Mouse (Mus musculus): ENCODE results near the gene Col4a1. TPM values are rescaled to one million over a fixed set of nuclear protein-coding genes. Genes with fewer than 3 reads are reported as not detected.

The Col4a1 gene
- polyA plus RNA-seq, 1 experiment from 2014 or later = 93.3 TPM

DNA sequence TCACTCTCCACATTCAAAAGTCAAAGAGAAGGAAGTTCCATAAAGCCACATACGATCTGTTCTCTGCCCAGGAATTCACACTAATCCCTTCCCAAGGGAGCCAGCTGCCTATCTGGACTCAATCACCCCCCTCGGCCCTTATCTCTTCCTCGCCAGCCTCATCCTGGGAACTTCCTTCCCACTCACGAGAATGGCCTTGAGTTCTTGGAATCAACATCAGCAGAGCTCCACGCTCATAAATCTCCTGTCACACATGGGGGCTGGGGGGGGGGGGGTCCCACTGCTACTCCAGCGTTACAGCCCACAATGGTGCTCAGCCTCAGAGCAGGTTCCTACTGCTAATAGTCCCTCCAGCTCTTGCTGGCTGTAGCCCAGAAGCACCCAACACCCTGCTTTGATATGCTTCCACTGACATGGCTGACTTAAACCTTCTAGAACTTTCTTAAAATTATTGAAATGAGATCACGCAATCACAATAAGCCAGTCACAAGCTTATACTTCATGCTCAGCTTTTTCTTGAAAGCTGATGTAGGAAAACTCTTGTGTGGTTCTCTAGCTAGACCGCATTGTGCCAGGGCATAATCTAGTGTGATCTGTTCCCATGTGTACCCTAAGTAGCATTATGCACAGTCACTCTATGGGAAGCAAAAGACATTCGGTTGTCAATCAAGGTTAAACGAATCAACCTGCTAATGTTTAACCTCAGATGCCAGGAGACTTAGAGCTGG lies 78.3 kb downstream of the Col4a1 start:
- no peaks in the 10 kb centered on the region for H3K27me3 ChIP-seq
- 49% methylated on average over 10 of the region's 10 CpGs for WGBS
- no peaks in the 10 kb centered on the region for H3K9me3 ChIP-seq
- H3K4me3 ChIP-seq = no peak overlapping the region
- 0 out of 2 replicates have a peak, but pooled peaks cover 2% of the 10 kb centered on the region for H3K4me1 ChIP-seq (replicated peaks)
- no peaks in the 10 kb centered on the region for H3K36me3 ChIP-seq
- no peak overlapping the region for H3K9ac ChIP-seq
- H3K27ac ChIP-seq = no peak overlapping the region
- no peak for ATAC-seq (ENCODE audit: low FRiP score)
- H3K4me2 ChIP-seq = no peak overlapping the region

DNA sequence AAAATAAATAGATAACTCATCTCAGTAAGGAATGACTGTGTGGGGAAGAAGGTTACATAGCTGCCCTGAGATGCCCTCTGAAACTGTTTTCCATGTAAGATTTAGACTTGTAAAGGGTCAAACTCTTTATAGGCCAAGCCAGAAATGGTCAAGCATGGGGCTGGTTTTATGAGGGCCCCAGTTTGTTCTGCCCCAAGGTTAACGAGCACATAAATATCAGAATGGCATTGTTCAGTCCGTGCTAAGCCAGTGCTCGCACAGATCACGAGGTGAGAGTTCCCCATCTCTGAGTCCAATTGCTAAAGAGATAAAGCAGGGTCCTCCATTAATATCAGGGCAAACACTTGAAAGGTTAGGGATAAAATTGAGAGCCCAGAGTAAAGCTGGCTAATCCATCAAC lies 79.6 kb downstream of the Col4a1 start:
- Histone ChIP-seq H3K27ac (no peak overlapping the region), H3K36me3 (no peaks in the 10 kb centered on the region), H3K4me2 (no peak overlapping the region), H3K27me3 (no peaks in the 10 kb centered on the region), H3K9me3 (no peaks in the 10 kb centered on the region), H3K9ac (no peak overlapping the region), H3K4me1 (replicated peaks) (0 out of 2 replicates have a peak, but pooled peaks cover 2% of the 10 kb centered on the region), H3K4me3 (no peak overlapping the region)
- no peak for ATAC-seq (ENCODE audit: low FRiP score)
- 69% methylated on average over 4 of the region's 4 CpGs for WGBS

DNA sequence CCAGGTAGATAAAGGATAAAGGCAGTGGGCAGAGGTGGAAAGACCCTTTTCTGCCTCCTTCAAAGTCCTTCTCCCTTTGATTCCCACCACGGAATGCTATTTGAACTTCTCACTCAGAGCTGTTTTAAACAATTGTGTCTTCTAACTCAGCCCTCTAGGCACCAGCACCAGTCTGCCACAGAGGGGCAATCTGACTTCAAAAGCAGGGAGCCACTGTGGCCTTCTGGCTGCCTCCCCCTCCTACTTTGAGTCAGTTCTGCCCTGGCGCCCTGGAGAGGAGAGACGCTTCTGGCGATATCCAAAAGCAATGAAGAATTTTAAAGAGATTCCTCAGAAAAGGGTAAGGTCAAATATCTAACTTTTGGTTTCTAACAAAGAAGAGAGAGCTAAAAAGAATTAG lies 82.3 kb downstream of the Col4a1 start:
- Histone ChIP-seq H3K9me3 (no peaks in the 10 kb centered on the region), H3K36me3 (no peaks in the 10 kb centered on the region), H3K9ac (no peak overlapping the region), H3K27ac (no peak overlapping the region), H3K4me3 (no peak overlapping the region), H3K4me2 (no peak overlapping the region), H3K27me3 (no peaks in the 10 kb centered on the region), H3K4me1 (replicated peaks) (0 out of 2 replicates have a peak, but pooled peaks cover 2% of the 10 kb centered on the region)
- ATAC-seq (ENCODE audit: low FRiP score) = no peak
- 42% methylated on average over 4 of the region's 4 CpGs for WGBS

DNA sequence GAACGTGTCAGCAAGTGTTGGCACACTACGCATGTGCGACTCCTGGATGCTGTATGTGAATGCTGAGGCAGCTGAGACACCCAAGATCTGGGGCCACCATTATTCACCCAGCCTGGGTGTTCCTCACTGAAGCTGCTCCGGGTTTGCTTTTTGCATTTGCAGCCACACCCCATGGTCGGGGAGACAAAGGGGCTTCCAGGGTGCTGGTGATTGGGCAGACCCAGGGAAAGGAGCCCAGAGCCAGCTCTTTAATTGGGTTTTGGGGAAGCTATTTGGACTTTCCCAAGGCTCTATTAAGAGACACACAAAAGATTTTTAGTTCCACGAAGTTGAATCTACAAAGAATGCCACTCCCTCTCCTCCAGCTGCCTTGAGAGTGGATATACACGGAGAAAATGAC lies 85.2 kb downstream of the Col4a1 start:
- 50% methylated on average over 7 of the region's 7 CpGs for WGBS
- Histone ChIP-seq H3K27ac (no peak overlapping the region), H3K4me2 (no peak overlapping the region), H3K9me3 (no peaks in the 10 kb centered on the region), H3K36me3 (no peaks in the 10 kb centered on the region), H3K9ac (no peak overlapping the region), H3K27me3 (no peaks in the 10 kb centered on the region), H3K4me3 (no peak overlapping the region), H3K4me1 (replicated peaks) (no peaks in the 10 kb centered on the region)
- no peak for ATAC-seq (ENCODE audit: low FRiP score)

DNA sequence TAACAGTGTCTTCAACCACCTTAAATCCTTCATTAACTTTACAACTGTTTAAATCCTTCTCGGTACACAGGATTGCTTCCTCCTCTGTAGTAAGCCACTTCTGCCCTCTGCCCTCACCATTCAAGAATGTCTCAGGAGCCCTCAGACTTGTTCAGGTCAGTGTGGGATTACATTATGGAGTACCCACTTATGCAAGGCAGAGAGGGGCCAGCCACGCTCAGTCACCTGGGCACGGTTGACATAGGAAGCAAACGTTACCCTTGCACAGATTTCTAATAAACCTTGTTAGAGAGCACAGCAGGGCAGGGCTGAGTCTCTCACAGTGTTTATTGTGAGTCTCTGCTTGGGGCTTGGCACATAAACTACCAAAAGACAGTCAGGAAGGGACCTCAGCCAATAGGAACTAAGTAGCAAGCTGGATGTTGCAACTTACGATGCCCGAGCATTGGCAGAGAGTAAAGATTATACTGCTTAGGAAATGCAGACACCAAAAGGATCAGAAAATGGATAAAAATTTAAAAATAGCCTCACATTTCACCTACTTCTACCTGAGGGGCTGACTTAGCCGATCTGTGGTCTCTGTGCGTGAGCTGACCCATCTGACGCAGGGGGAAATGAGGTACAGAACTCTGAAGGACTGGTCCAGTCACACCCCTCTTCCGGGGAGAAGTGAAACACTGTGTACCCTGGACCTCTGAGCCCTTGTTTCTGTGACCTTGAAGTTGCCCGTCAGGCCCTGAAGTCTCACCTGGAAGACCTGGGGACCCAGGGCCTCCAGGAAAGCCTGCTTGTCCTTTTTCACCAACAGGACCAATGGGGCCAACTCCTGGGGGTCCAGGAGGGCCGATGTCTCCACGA lies 86.8 kb downstream of the Col4a1 start:
- Histone ChIP-seq H3K9me3 (no peaks in the 10 kb centered on the region), H3K36me3 (no peaks in the 10 kb centered on the region), H3K4me3 (no peak overlapping the region), H3K9ac (no peak overlapping the region), H3K4me2 (no peak overlapping the region), H3K4me1 (replicated peaks) (no peaks in the 10 kb centered on the region), H3K27me3 (no peaks in the 10 kb centered on the region), H3K27ac (no peak overlapping the region)
- 86% methylated on average over 13 of the region's 13 CpGs for WGBS
- no peak for ATAC-seq (ENCODE audit: low FRiP score)

DNA sequence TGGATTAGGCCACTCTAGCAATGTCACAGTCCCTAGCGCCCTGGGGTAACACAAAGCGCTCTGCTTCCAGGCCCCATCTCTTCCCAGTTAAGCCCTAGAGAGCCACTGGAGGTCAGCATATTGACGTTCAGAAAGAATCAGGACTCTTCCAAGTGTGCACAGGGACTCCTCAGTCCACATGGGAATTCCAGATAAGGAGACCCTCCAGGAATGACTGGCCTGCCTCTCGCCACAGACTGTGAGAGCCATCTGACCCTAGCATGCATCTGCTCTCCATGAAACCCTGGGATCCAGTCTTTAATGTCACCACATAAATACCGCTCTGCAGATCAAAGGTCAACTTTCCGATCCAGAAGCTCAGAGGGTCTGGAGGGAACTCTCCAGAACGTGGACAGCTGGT lies 88.4 kb downstream of the Col4a1 start:
- Histone ChIP-seq H3K4me2 (no peak overlapping the region), H3K36me3 (no peaks in the 10 kb centered on the region), H3K27ac (no peak overlapping the region), H3K4me3 (no peak overlapping the region), H3K9me3 (no peaks in the 10 kb centered on the region), H3K9ac (no peak overlapping the region), H3K4me1 (replicated peaks) (no peaks in the 10 kb centered on the region), H3K27me3 (no peaks in the 10 kb centered on the region)
- no peak for ATAC-seq (ENCODE audit: low FRiP score)
- 79% methylated on average over 7 of the region's 7 CpGs for WGBS

DNA sequence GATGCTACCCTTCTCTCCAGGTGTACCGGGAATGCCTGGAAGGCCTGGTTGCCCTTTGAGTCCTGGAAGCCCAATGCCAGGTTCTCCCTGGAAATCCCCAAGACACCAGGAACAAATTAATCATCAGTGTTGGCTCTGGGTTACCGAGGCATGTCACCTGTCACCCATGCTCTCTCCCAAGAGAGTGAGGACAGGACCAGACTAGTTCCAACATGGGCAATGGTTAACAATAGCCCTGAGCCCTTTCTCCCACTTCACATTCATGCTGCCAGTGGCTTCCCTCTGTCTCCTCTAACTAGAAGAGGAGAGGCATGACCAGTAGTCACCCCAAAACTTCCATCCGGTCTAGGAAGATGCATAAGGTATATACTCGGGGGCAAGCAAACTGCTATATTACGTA lies 91.3 kb downstream of the Col4a1 start:
- Histone ChIP-seq H3K4me1 (replicated peaks) (no peaks in the 10 kb centered on the region), H3K4me3 (no peak overlapping the region), H3K27ac (no peak overlapping the region), H3K4me2 (no peak overlapping the region), H3K9me3 (no peaks in the 10 kb centered on the region), H3K27me3 (no peaks in the 10 kb centered on the region), H3K36me3 (no peaks in the 10 kb centered on the region; the same call in 1 of the 2 replicates), H3K9ac (no peak overlapping the region)
- ATAC-seq (ENCODE audit: low FRiP score) = no peak
- 91% methylated on average over 5 of the region's 5 CpGs for WGBS

DNA sequence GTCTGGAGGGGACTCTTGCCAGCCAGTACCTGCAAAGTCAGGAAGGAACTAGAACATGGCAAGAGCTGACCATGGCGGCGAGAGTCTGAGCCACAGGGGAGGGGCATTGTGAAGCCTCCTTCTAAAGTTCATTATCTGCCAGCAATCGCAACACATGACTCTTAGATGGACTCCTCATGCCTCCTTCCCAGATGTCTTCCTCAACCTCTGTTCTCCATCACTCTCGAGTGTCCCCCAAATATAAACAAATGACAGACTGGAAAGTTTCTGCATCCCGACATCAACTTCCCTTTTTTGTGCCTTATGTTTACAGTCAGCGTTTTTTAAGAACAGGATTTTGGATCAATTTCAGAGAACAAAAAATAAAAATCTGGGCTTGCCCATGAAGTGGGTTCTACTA lies 93.3 kb downstream of the Col4a1 start:
- H3K4me1 ChIP-seq (replicated peaks) = no peaks in the 10 kb centered on the region
- 90% methylated on average over 6 of the region's 6 CpGs for WGBS

DNA sequence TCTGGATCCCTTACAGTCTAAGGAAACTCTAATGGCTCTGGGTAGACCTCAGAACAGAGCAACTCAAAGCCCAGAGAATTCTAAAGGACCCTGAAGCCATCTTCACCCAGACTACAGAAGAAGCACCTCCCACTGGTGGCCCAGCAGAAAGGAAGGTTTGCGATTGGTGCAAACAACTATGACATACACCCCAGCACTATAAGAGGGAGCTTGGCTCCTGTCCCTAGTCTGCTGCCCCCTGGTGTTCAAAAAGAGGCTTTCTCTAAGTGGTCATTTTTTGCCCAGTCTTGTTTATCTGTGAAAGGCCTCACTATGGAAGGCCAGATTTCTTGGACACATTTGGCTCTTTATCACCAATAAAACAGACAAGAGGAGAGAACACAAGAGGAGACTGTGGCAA lies 97.4 kb downstream of the Col4a1 start:
- Histone ChIP-seq H3K9me3 (no peaks in the 10 kb centered on the region), H3K27me3 (no peaks in the 10 kb centered on the region), H3K4me1 (replicated peaks) (no peaks in the 10 kb centered on the region), H3K4me2 (no peak overlapping the region), H3K27ac (no peak overlapping the region), H3K36me3 (no peaks in the 10 kb centered on the region; the same call in 1 of the 2 replicates), H3K4me3 (no peak overlapping the region), H3K9ac (no peak overlapping the region)
- peak; percentile 68; the same call in 1 of the 2 replicates for ATAC-seq (ENCODE audit: low FRiP score)
- WGBS = 31% methylated on average over 1 of the region's 1 CpGs

More for the DNA sequence above, 93.3 kb downstream of the Col4a1 start:
- Histone ChIP-seq H3K36me3 (no peaks in the 10 kb centered on the region; the same call in 1 of the 2 replicates), H3K4me3 (no peak overlapping the region), H3K9me3 (no peaks in the 10 kb centered on the region), H3K27me3 (no peaks in the 10 kb centered on the region), H3K4me2 (no peak overlapping the region), H3K9ac (no peak overlapping the region), H3K27ac (no peak overlapping the region)
- ATAC-seq (ENCODE audit: low FRiP score) = no peak

DNA sequence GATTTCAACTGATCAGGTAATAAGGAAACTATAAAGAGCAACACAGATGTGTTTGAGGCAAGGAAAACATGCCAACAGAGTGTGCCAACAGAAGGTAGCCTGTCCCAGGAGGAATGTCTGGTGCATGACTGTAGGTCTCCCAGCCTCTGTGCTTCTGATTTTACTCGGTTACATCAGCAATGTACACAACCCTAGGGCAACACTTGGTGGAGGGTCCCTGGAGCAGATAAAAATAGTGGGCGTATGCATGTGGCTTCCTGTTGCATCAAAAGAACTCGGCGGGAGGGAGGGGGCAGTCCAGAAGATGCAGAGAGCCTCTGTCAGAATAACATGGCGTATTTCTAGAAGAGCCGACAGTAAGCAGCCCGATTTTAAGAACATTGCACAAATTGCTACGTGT lies 106.1 kb downstream of the Col4a1 start:
- Histone ChIP-seq H3K36me3 (no peaks in the 10 kb centered on the region), H3K27me3 (no peaks in the 10 kb centered on the region), H3K9ac (no peak overlapping the region), H3K9me3 (no peaks in the 10 kb centered on the region), H3K4me2 (no peak overlapping the region), H3K27ac (no peak overlapping the region), H3K4me1 (replicated peaks) (peaks cover 12% of the 10 kb centered on the region), H3K4me3 (no peak overlapping the region)
- WGBS = 79% methylated on average over 8 of the region's 8 CpGs
- no peak for ATAC-seq (ENCODE audit: low FRiP score)

DNA sequence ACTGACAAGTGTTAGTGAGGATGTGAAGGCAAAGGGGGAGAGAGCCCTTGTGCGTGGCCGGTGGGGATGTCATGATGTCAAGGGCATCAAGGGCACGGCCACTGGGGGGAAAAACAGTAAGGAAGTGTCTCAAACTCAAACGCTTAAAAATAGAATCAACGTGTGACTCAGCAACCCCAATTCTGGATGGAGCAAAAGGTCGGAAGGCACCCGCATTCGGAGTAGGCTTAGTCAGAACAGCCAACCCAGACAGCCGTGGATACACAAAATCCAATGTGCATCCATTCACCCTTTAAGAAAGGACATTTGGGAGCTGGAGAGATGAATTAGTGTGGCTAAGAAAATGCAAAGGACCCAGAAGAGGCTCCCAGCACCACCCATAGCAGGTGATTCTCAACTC lies 107.1 kb downstream of the Col4a1 start:
- H3K36me3 ChIP-seq = no peaks in the 10 kb centered on the region
- no peaks in the 10 kb centered on the region for H3K27me3 ChIP-seq
- H3K9me3 ChIP-seq = no peaks in the 10 kb centered on the region
- no peak overlapping the region for H3K4me3 ChIP-seq
- no peak for ATAC-seq (ENCODE audit: low FRiP score)
- H3K27ac ChIP-seq = no peak overlapping the region
- 84% methylated on average over 9 of the region's 9 CpGs for WGBS
- no peak overlapping the region for H3K9ac ChIP-seq
- no peak overlapping the region for H3K4me2 ChIP-seq
- H3K4me1 ChIP-seq (replicated peaks) = peaks cover 12% of the 10 kb centered on the region

DNA sequence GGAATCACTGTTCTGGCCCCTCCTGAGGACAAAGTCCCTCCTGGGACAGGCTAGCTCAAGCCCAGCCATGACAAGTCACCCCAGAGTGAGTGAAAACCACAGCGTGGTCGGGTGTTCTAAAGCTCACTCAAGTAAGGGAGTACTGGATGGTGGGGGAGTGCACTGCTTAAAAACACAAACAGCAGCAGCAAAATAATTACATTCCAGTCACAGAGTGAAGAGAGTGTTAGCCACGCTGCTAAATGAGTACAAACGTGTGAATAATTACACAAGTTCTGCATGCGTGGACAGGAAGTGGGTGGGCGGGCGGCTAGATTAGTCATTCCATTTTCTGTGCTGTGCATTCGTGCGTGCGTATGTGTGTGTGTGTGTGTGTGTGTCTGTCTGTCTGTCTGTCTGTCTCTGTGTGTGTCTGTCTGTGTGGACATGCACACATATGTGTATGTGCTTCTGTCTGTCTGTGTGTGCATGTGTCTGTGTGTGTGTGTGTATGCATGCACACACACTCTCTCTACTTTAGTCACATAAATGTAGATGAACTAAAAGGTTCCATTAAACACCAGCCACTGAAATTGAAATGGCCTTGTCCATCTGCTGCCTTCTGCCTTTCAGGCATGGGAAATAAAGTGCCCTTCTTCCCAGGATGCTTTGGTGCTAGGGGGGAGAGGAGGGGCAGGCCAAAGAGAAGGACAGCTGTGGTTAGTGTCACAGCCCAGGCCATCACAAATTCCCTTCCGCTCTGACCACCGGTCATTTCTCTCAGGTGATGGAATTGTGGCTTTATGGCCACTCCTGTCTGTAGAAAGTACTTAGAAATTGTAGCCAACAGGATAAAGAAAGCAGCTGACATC lies 109.1 kb downstream of the Col4a1 start:
- no peaks in the 10 kb centered on the region for H3K9me3 ChIP-seq
- H3K36me3 ChIP-seq = no peaks in the 10 kb centered on the region
- no peaks in the 10 kb centered on the region for H3K27me3 ChIP-seq
- H3K4me3 ChIP-seq = no peak overlapping the region
- 60% methylated on average over 12 of the region's 12 CpGs for WGBS
- H3K4me2 ChIP-seq = no peak overlapping the region
- peaks cover 12% of the 10 kb centered on the region for H3K4me1 ChIP-seq (replicated peaks)
- peak overlapping the region; percentile 72 for H3K27ac ChIP-seq
- H3K9ac ChIP-seq = no peak overlapping the region
- peak; percentile 47 for ATAC-seq (ENCODE audit: low FRiP score)
